Mouse (Mus musculus) urinary bladder, adult 18-20 months (tissue): ENCODE data around the gene Pax6.

Experiments
- DNase-seq, 2 experiments: peaks; one replicate each; pipeline ENCODE4 v3.0.0; 2022; ENCODE audit warnings: low spot score in 2 of 2, mixed read lengths in 2 of 2

Pax6 gene

DNA sequence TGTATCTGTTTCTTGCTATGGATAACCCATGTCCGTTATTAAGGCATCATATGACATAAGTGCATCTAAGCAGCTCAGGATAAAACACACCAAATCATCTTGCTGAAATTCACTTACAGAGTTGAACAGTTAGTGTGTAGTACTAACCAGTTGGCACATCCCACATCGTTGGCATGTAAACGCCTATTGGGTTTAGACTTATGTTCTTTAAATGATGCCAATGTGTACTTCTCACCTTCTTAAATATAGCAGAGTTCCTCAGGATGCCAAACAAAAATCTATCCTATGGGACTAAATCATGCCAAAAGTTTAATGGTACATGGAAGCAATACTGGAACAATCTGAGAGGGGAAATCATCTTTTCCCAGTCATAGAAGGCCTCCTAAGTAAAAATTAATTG lies 62.0 kb downstream of the Pax6 start:
- DNase-seq: no peak

DNA sequence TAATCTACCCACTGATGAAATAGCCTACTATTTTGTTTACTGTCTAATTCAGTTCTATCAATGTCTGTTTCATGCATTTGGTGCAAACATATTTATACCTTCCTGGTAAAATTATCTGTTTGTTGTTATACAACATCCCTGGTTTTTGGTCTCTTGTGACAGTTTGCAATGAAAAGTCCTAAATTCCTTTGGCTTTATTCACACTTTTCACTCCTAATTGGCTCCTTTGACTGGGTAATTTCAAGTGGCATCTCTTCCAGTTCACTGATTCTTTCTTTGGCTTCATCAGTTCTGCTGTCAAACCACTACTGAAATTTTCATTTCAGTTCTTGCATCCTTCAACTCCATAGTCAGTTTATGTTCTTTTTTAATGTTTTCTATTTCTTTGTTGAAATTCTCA lies 67.5 kb downstream of the Pax6 start:
- no peak for DNase-seq

DNA sequence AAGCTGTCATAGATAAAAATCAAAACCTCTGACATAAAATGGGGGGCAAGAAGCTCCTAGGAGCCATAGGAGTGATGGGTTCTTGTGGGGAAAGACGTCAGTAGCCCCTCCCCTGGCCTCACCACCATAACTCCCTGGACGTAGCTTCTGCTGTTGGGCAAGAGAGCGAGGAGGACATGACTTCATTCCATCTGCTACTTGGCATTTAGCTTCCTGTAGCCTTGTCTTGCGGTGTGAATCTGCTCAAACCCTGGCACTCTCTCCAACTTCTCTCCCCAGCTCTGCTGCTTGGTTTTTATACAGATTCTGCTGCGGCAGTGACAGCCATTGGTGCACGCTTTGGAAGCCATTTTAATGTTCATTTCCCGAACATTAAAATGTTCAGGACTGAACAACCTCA lies 78.2 kb downstream of the Pax6 start:
- no peak for DNase-seq
